Mouse (Mus musculus): Measurements from ENCODE around the gene Zbtb20.

DNA sequence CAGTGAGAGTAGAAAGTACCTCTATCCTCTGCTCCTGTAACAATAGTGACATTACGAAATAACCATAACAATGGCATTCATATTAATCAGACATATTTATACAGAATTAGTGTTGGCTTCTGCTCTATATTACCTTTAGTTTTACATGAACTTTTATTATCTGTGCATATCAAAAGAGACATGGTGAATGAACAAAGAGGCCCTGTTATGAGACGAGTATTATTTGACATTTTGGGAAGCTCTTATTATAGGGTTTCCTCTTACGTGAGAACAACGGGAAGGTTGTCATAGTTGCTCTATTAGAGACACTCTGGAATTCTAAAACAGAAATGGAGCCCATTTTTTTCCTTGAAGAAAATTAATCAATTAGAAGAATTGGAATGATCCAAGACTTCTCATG lies 161.6 kb downstream of the Zbtb20 start:
- TF ChIP-seq GATA1 (IDR thresholded peaks at IDR 0.05; ENCODE audit: low read length), result no peak
- TF ChIP-seq TAL1 (IDR thresholded peaks at IDR 0.05; ENCODE audit: low read length), result no peak

All from erythroblast, embryonic 14.5 days (primary cell).